Mouse (Mus musculus) cerebellum, adult 2 months (tissue): ENCODE measurements around the gene Ppp6r1. TPM values are rescaled to one million over a fixed set of nuclear protein-coding genes. Genes with fewer than 3 reads are reported as not detected.
"Not testable (repeated sequence)": the region's sequence is repeated elsewhere in the genome, so short reads cannot be mapped to it uniquely, and the experiment has no call there.

Source experiments
- DNase-seq, 2 experiments: peaks; one replicate each; pipeline ENCODE4 v3.0.0; 2021
- H3K27ac ChIP-seq: fragments of 200-500 bp; 2 replicates; pipeline ENCODE4 v1.5.1; 2012; ENCODE audit warnings: low read length, control low read depth, inconsistent platforms; ENCODE audit not compliant: insufficient read depth
- H3K27me3 ChIP-seq: fragments of 200-500 bp; 2 replicates; pipeline ENCODE4 v1.6.1; 2012; ENCODE audit warnings: inconsistent platforms, mild to moderate bottlenecking, low read length, moderate library complexity; ENCODE audit not compliant: control insufficient read depth, insufficient read depth
- H3K4me1 ChIP-seq: fragments of 200-500 bp; 2 replicates; pipeline ENCODE4 v1.6.1; 2011; ENCODE audit warnings: low read length; ENCODE audit not compliant: control insufficient read depth, insufficient read depth
- H3K4me3 ChIP-seq: fragments of 200-500 bp; replicated peaks from 2 replicates; pipeline ENCODE3; 2011; ENCODE audit warnings: mild to moderate bottlenecking, low read depth, low read length, control low read depth; ENCODE audit not compliant: insufficient read depth
- CTCF ChIP-seq: fragments of 200-500 bp; IDR thresholded peaks from 2 replicates; pipeline ENCODE4 v1.5.1; 2011; ENCODE audit warnings: low read depth, mild to moderate bottlenecking, control low read depth, low read length, moderate library complexity, borderline replicate concordance; ENCODE audit not compliant: insufficient read depth
- POLR2A ChIP-seq: fragments of 200-500 bp; IDR thresholded peaks from 2 replicates; pipeline ENCODE4 v1.6.1; 2011; ENCODE audit warnings: low read length, control low read depth, borderline replicate concordance; ENCODE audit not compliant: insufficient read depth
- WGBS: fragments of 180-500 bp; shearing (Covaris S2); methylation state at CpG from one replicate; pipeline ENCODE4 v1.1.7; 2018; 5-methylcytosine and 5-hydroxymethylcytosine counted together
- polyA plus RNA-seq: library from polyadenylated mRNA; depleted of rRNA; stranded (reverse); fragments of >200 nt; gene quantifications from 2 replicates; pipeline ENCODE4 v1.2.3, GENCODE M21; 2012; rRNA removed

Gene Ppp6r1
- polyA plus RNA-seq, 1 experiment: 130 TPM

DNA sequence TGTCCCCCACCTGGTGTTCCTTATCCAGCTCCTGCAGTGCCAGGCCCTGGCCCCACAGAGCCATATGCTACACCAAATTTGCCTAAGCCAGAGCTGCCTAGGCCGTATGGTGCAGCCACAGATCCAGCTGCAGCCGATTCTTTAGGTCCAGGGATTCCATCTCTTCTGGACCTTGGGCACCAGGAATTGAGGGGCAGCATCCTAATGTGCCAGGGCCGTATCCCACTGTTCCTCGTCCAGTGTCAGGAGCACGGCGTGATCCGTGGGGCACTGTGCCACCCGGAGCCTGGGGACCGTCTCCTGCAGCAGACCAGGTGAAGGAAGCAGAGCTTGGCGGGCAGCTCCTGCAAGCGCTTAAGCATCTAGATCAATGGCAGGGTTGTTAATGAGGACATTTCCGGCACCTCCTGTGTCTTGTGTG, 46.9 kb downstream of the Ppp6r1 start:
- no peaks in the 10 kb centered on the region for H3K27me3 ChIP-seq
- 15% methylated on average over 12 of the region's 12 CpGs for WGBS
- no peak for TF ChIP-seq POLR2A
- no peak for TF ChIP-seq CTCF

GRCm38 (mm10) chr7:4611511-4611910, 47.3 kb downstream of the Ppp6r1 start:
- 9% methylated on average over 12 of the region's 12 CpGs for WGBS
- TF ChIP-seq POLR2A (no peak), CTCF (no peak)
- H3K4me1 ChIP-seq: peaks cover 14% of the 10 kb centered on the region
- H3K27ac ChIP-seq: peak overlapping the region; percentile 40; the same call in 1 of the 2 replicates
- peak overlapping the region; percentile 11 for H3K4me3 ChIP-seq
- H3K27me3 ChIP-seq: no peaks in the 10 kb centered on the region
- DNase-seq: peak; percentile 92

More for the DNA sequence above, 46.9 kb downstream of the Ppp6r1 start:
- DNase-seq: peak; percentile 87 to 88
- H3K27ac ChIP-seq: peak overlapping the region; percentile 65
- peak overlapping the region; percentile 6 for H3K4me3 ChIP-seq
- H3K4me1 ChIP-seq: peaks cover 14% of the 10 kb centered on the region

- no peak overlapping the region for H3K27ac ChIP-seq
- no peak overlapping the region for H3K4me3 ChIP-seq
- DNase-seq: no peak
- 67% methylated on average over 5 of the region's 5 CpGs for WGBS
- no peaks in the 10 kb centered on the region for H3K27me3 ChIP-seq
- no peak for TF ChIP-seq CTCF
- H3K4me1 ChIP-seq: peaks cover 14% of the 10 kb centered on the region
These were observed 50.8 kb downstream of the Ppp6r1 start for GRCm38 (mm10) chr7:4608002-4608401.

- TF ChIP-seq CTCF (no peak), POLR2A (no peak)
- no peak within 1 kb of the TSS for H3K4me3 ChIP-seq
- no peak within 1 kb of the TSS for H3K27ac ChIP-seq
- no peaks in the 10 kb centered on the region for H3K27me3 ChIP-seq
- DNase-seq: no peak
- H3K4me1 ChIP-seq: no peaks in the 10 kb centered on the region
- WGBS: 82% methylated on average over 6 of the region's 6 CpGs
These were observed 54.9 kb downstream of the Ppp6r1 start, which contains the start of gene Ptprh for GRCm38 (mm10) chr7:4603873-4604272. Gene Ptprh (minus strand): TSS chr7:4604041.

- DNase-seq: no peak
These were observed 55.9 kb downstream of the Ppp6r1 start for GRCm38 (mm10) chr7:4602969-4603368.

DNA sequence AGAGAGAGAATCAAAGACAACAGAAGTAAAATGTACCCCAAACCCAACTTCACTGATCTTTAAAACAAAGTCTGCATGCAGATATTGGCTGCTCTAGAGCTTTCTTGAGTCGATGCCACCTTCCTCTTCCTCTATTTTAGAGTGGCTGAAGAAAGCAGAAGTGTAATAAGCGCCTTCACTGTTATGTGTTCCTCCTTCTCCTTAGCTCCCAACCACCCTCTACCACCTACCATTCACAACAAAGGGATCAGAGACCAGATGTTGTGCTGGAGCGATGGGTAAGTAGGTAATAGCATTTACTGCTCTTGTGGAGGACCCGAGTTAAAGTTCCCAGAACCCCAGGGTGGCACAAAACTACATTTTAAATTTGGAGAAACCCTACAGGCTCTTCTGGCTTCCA, 61.8 kb downstream of the Ppp6r1 start:
- not testable (repeated sequence) for H3K4me3 ChIP-seq, H3K27ac ChIP-seq, H3K4me1 ChIP-seq, DNase-seq, H3K27me3 ChIP-seq
- WGBS: 80% methylated on average over 4 of the region's 4 CpGs

More at GRCm38 (mm10) chr7:4602969-4603368, 55.9 kb downstream of the Ppp6r1 start:
- no peaks in the 10 kb centered on the region for H3K4me1 ChIP-seq
- H3K4me3 ChIP-seq: no peak overlapping the region
- TF ChIP-seq POLR2A (no peak), CTCF (no peak)
- 83% methylated on average over 6 of the region's 6 CpGs for WGBS
- no peaks in the 10 kb centered on the region for H3K27me3 ChIP-seq
- H3K27ac ChIP-seq: no peak overlapping the region

Other genes with a start within 250 kb of the Ppp6r1 start
- gene Rdh13, start 213.4 kb downstream of the Ppp6r1 start, polyA plus RNA-seq: 32.7 and 33.0 TPM in 2 replicates
- gene Eps8l1, start 198.3 kb downstream of the Ppp6r1 start, polyA plus RNA-seq: 10.6 and 20.6 TPM in 2 replicates
- 111 and 120 TPM in 2 replicates for gene Ppp1r12c, start 157.3 kb downstream of the Ppp6r1 start, polyA plus RNA-seq
- gene Tnnt1, start 142.6 kb downstream of the Ppp6r1 start, polyA plus RNA-seq: 2.9 and 6.7 TPM in 2 replicates
- gene Tnni3, start 134.8 kb downstream of the Ppp6r1 start, polyA plus RNA-seq: 5.4 and 9.5 TPM in 2 replicates
- 1.1 and 1.4 TPM in 2 replicates for gene Dnaaf3, start 126.6 kb downstream of the Ppp6r1 start, polyA plus RNA-seq
- gene Syt5, start 111.5 kb downstream of the Ppp6r1 start, polyA plus RNA-seq: 16.9 and 19.0 TPM in 2 replicates
- gene Ptprh, start 55.0 kb downstream of the Ppp6r1 start, polyA plus RNA-seq: 1.4 TPM in 2 replicates
- gene Tmem86b, start 27.6 kb downstream of the Ppp6r1 start, polyA plus RNA-seq: 45.2 and 47.9 TPM in 2 replicates
- gene Hspbp1, start 26.0 kb upstream of the Ppp6r1 start, polyA plus RNA-seq: 94.5 and 96.8 TPM in 2 replicates
- 177 and 182 TPM in 2 replicates for gene Brsk1, start 31.6 kb upstream of the Ppp6r1 start, polyA plus RNA-seq
- not detected in 2 replicates for gene Tmem150b, start 66.2 kb upstream of the Ppp6r1 start, polyA plus RNA-seq
- 81.5 and 89.6 TPM in 2 replicates for gene Kmt5c, start 81.1 kb upstream of the Ppp6r1 start, polyA plus RNA-seq
- gene Cox6b2, start 94.1 kb upstream of the Ppp6r1 start, polyA plus RNA-seq: 41.9 and 44.4 TPM in 2 replicates
- not detected in 2 replicates for gene Fam71e2, start 112.3 kb upstream of the Ppp6r1 start, polyA plus RNA-seq
- 1.2 TPM in 2 replicates for gene Il11, start 123.8 kb upstream of the Ppp6r1 start, polyA plus RNA-seq
- gene Tmem190, start 123.9 kb upstream of the Ppp6r1 start, polyA plus RNA-seq: not detected in 2 replicates
- gene Tmem238, start 130.6 kb upstream of the Ppp6r1 start, polyA plus RNA-seq: 13.2 and 15.6 TPM in 2 replicates
- 268 and 296 TPM in 2 replicates for gene Rpl28, start 133.9 kb upstream of the Ppp6r1 start, polyA plus RNA-seq
- 179 and 211 TPM in 2 replicates for gene Ube2s, start 153.6 kb upstream of the Ppp6r1 start, polyA plus RNA-seq
- 21.0 and 22.7 TPM in 2 replicates for gene Shisa7, start 185.7 kb upstream of the Ppp6r1 start, polyA plus RNA-seq
- 11.1 and 13.6 TPM in 2 replicates for gene Isoc2b, start 211.2 kb upstream of the Ppp6r1 start, polyA plus RNA-seq
- gene Isoc2a, start 218.1 kb upstream of the Ppp6r1 start, polyA plus RNA-seq: 17.4 and 17.7 TPM in 2 replicates
- gene Gm36210, start 247.5 kb upstream of the Ppp6r1 start, polyA plus RNA-seq: 0.59 and 0.61 TPM in 2 replicates